Mouse (Mus musculus) heart, postnatal 0 days (tissue): Measurements from ENCODE around the gene Mkrn3.

Experiments used
- CTCF ChIP-seq: IDR thresholded peaks from 2 replicates; pipeline ENCODE4 v1.5.1; 2016; ENCODE audit warnings: antibody characterized with exemption, control low read depth, low read depth
- EP300 ChIP-seq: IDR thresholded peaks from 2 replicates; pipeline ENCODE4 v1.6.1; 2016; ENCODE audit warnings: antibody characterized with exemption, low read depth

GRCm38 (mm10) chr7:62428337-62428736 lies 8.4 kb upstream of the Mkrn3 start:
- TF ChIP-seq EP300: no peak
- peak; percentile 49 for TF ChIP-seq CTCF
